Mouse (Mus musculus): ENCODE results near the gene Prrt1. TPM values are rescaled to one million over a fixed set of nuclear protein-coding genes. Genes with fewer than 3 reads are reported as not detected.

Gene Prrt1
- polyA plus RNA-seq, 1 experiment from 2014 or later, result 2.4 TPM

DNA sequence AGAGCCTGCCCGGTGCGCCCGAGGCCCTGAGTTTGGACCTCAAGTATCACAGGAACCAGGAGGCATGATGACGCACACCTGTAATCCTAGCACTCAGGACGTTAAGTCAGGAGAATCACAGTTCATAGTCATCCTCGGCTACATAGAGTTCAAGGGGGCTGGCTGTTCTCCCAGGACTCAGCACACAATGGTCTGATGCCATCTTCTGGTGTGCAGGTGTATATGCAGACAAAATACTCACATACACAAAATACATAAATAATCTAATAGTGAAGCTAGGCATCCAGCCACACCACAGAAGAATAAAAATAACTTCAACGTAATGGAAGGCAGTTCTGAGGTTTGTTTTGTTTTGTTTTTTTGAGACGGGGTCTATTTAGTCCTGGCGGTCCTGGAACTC lies 6.2 kb upstream of the Prrt1 start:
- Histone ChIP-seq H3K4me2 (no peak overlapping the region), H3K9ac (ENCODE audit: low read length) (no peak overlapping the region), H3K4me1 (ENCODE audit: control insufficient read depth, insufficient read depth, low read length) (peaks cover 15% of the 10 kb centered on the region), H3K9me3 (ENCODE audit: control insufficient read depth, low read length) (no peaks in the 10 kb centered on the region), H3K27ac (ENCODE audit: low read depth, low read length) (no peak overlapping the region), H3K4me3 (ENCODE audit: low read depth, low read length) (no peak overlapping the region), H3K36me3 (ENCODE audit: control insufficient read depth, insufficient read depth, low read length) (no peaks in the 10 kb centered on the region), H3K27me3 (ENCODE audit: control insufficient read depth, insufficient read depth, low read length) (no peaks in the 10 kb centered on the region)
- 89% methylated on average over 9 of the region's 9 CpGs for WGBS
- ATAC-seq (ENCODE audit: low FRiP score), result no peak
- DNase-seq (ENCODE audit: low spot score, missing footprints), result no peak

DNA sequence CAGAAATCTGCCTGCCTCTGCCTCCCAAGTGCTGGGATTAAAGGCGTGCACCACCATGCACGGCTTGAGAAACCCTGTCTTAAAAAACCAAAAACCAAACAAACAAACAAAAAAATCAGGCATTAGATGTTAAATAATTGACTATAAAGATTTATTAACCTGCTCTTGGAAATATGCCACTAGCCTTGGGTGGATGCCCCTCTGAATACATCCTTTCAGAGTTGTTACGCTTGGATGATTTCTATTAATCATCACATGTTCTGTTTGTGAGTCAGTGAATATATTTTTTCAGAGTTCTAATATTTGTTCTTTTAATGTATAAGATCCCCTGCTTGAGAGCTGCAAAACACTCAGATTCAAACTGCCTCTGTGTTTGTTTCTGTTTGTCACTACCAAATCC lies 4.4 kb upstream of the Prrt1 start:
- 96% methylated on average over 3 of the region's 3 CpGs for WGBS
- Histone ChIP-seq H3K27ac (ENCODE audit: low read depth, low read length) (no peak overlapping the region), H3K36me3 (ENCODE audit: control insufficient read depth, insufficient read depth, low read length) (no peaks in the 10 kb centered on the region), H3K9ac (ENCODE audit: low read length) (no peak overlapping the region), H3K4me2 (no peak overlapping the region), H3K27me3 (ENCODE audit: control insufficient read depth, insufficient read depth, low read length) (peaks cover 3% of the 10 kb centered on the region; the same call in 1 of the 2 replicates), H3K9me3 (ENCODE audit: control insufficient read depth, low read length) (no peaks in the 10 kb centered on the region), H3K4me1 (ENCODE audit: control insufficient read depth, insufficient read depth, low read length) (peaks cover 30% of the 10 kb centered on the region), H3K4me3 (ENCODE audit: low read depth, low read length) (no peak overlapping the region)
- ATAC-seq (ENCODE audit: low FRiP score) (no peak), DNase-seq (ENCODE audit: low spot score, missing footprints) (no peak)

- Histone ChIP-seq H3K9me3 (ENCODE audit: control insufficient read depth, low read length) (no peaks in the 10 kb centered on the region), H3K9ac (ENCODE audit: low read length) (peak overlapping the region; percentile 64), H3K36me3 (ENCODE audit: control insufficient read depth, insufficient read depth, low read length) (no peaks in the 10 kb centered on the region), H3K4me2 (peak overlapping the region; percentile 73), H3K27ac (ENCODE audit: low read depth, low read length) (no peak overlapping the region), H3K4me1 (ENCODE audit: control insufficient read depth, insufficient read depth, low read length) (peaks cover 39% of the 10 kb centered on the region), H3K4me3 (ENCODE audit: low read depth, low read length) (peak overlapping the region; percentile 62), H3K27me3 (ENCODE audit: control insufficient read depth, insufficient read depth, low read length) (peaks cover 16% of the 10 kb centered on the region)
- DNase-seq (ENCODE audit: low spot score, missing footprints) (no peak), ATAC-seq (ENCODE audit: low FRiP score) (no peak)
- 55% methylated on average over 16 of the region's 16 CpGs for WGBS
These were observed 3.1 kb upstream of the Prrt1 start for GRCm38 (mm10) chr17:34626062-34626772.

- Histone ChIP-seq H3K9ac (ENCODE audit: low read length) (peak overlapping the region; percentile 64), H3K36me3 (ENCODE audit: control insufficient read depth, insufficient read depth, low read length) (no peaks in the 10 kb centered on the region), H3K4me3 (ENCODE audit: low read depth, low read length) (peak overlapping the region; percentile 62), H3K27ac (ENCODE audit: low read depth, low read length) (peak overlapping the region; percentile 50), H3K4me1 (ENCODE audit: control insufficient read depth, insufficient read depth, low read length) (peaks cover 43% of the 10 kb centered on the region), H3K9me3 (ENCODE audit: control insufficient read depth, low read length) (no peaks in the 10 kb centered on the region), H3K4me2 (peak overlapping the region; percentile 73), H3K27me3 (ENCODE audit: control insufficient read depth, insufficient read depth, low read length) (peaks cover 21% of the 10 kb centered on the region)
- ATAC-seq (ENCODE audit: low FRiP score), result peak; percentile 10; the same call in 1 of the 2 replicates
- DNase-seq (ENCODE audit: low spot score, missing footprints), result no peak
- 0% methylated on average over 18 of the region's 18 CpGs for WGBS
These were observed 2.6 kb upstream of the Prrt1 start for GRCm38 (mm10) chr17:34626773-34627092.

- Histone ChIP-seq H3K4me3 (ENCODE audit: low read depth, low read length) (peak overlapping the region; percentile 62), H3K4me1 (ENCODE audit: control insufficient read depth, insufficient read depth, low read length) (peaks cover 47% of the 10 kb centered on the region), H3K4me2 (peak overlapping the region; percentile 73), H3K9ac (ENCODE audit: low read length) (peak overlapping the region; percentile 64), H3K27me3 (ENCODE audit: control insufficient read depth, insufficient read depth, low read length) (peaks cover 25% of the 10 kb centered on the region), H3K36me3 (ENCODE audit: control insufficient read depth, insufficient read depth, low read length) (no peaks in the 10 kb centered on the region), H3K9me3 (ENCODE audit: control insufficient read depth, low read length) (no peaks in the 10 kb centered on the region), H3K27ac (ENCODE audit: low read depth, low read length) (peak overlapping the region; percentile 88)
- ATAC-seq (ENCODE audit: low FRiP score), result peak; percentile 82
- 0% methylated on average over 43 of the region's 45 CpGs for WGBS
- peak; percentile 98 for DNase-seq (ENCODE audit: low spot score, missing footprints)
These were observed 2.0 kb upstream of the Prrt1 start for GRCm38 (mm10) chr17:34627093-34627942.

DNA sequence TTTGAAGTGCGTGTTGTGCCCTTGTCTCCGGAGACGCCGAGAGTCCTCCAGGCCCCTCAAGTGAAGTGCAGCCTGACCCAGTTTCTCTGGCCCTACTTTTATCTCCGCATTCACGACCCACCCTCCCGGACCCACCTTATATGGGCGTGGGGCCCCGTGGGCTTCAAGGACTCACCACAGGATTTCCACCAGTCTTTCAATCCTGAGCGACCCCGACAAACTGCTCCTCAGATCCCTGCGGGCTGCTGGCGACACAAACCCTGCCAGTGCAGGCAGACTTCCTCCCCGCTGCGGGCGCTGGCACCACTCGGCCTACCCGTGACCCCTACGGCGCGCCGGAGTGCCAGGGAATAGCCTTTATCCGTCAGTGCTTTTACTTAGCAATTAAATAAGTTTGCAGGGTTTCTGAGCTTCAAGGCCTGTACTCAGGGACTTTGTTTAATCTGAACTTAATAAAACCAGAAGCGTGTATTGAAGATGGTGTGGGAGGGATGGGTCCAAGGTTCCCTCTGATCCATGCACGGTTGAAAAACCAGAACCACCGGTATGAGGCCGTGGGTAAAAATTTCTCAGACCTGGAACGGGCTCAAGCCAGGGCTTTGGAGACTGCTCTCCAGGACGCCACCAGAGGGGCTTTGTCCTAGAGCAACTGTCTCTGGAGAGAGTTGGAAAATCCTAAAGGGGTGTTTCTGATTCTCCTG lies 1.2 kb upstream of the Prrt1 start, which contains the start of gene Ppt2:
Ppt2 (minus strand) TSS at position 568 of the 701 bp plus-strand sequence.
- ATAC-seq (ENCODE audit: low FRiP score), result peak; percentile 0; the same call in 1 of the 2 replicates
- H3K27me3 ChIP-seq (ENCODE audit: control insufficient read depth, insufficient read depth, low read length), result peaks cover 26% of the 10 kb centered on the region

DNA sequence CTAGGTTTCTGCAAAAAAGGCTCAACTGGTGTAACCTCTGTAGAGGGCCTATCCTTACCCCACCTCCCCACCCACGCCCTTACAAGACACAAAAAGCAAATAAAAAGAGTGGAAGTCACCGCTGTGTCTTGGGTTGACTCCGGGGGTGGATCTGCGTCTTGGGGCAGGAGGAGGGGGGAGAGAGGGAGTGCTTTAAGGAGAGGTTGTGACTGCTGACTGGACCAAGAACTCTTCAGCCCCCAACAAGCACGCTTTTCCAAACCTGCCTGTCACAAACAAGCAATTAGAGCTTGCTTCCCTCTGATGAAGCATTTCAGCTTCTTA lies 727 bp upstream of the Prrt1 start:
- Histone ChIP-seq H3K9ac (ENCODE audit: low read length) (0 out of 2 replicates have a peak overlapping the region, but pooled peaks have one; percentile 10), H3K27ac (ENCODE audit: low read depth, low read length) (no peak overlapping the region), H3K27me3 (ENCODE audit: control insufficient read depth, insufficient read depth, low read length) (peaks cover 26% of the 10 kb centered on the region), H3K4me2 (peak overlapping the region; percentile 73), H3K4me1 (ENCODE audit: control insufficient read depth, insufficient read depth, low read length) (peaks cover 47% of the 10 kb centered on the region), H3K36me3 (ENCODE audit: control insufficient read depth, insufficient read depth, low read length) (no peaks in the 10 kb centered on the region), H3K9me3 (ENCODE audit: control insufficient read depth, low read length) (no peaks in the 10 kb centered on the region), H3K4me3 (ENCODE audit: low read depth, low read length) (no peak overlapping the region)
- ATAC-seq (ENCODE audit: low FRiP score) (no peak), DNase-seq (ENCODE audit: low spot score, missing footprints) (no peak)
- 12% methylated on average over 5 of the region's 5 CpGs for WGBS

More for the DNA sequence above, 1.2 kb upstream of the Prrt1 start, which contains the start of gene Ppt2:
- no peaks in the 10 kb centered on the region for H3K36me3 ChIP-seq (ENCODE audit: control insufficient read depth, insufficient read depth, low read length)
- H3K9me3 ChIP-seq (ENCODE audit: control insufficient read depth, low read length), result no peaks in the 10 kb centered on the region
- H3K4me2 ChIP-seq, result peak within 1 kb of the TSS; percentile 73
- H3K4me1 ChIP-seq (ENCODE audit: control insufficient read depth, insufficient read depth, low read length), result peaks cover 47% of the 10 kb centered on the region
- 5% methylated on average over 29 of the region's 29 CpGs for WGBS
- H3K9ac ChIP-seq (ENCODE audit: low read length), result peak within 1 kb of the TSS; percentile 64
- peak within 1 kb of the TSS; percentile 88 for H3K27ac ChIP-seq (ENCODE audit: low read depth, low read length)
- peak within 1 kb of the TSS; percentile 62 for H3K4me3 ChIP-seq (ENCODE audit: low read depth, low read length)
- DNase-seq (ENCODE audit: low spot score, missing footprints), result peak; percentile 90

DNA sequence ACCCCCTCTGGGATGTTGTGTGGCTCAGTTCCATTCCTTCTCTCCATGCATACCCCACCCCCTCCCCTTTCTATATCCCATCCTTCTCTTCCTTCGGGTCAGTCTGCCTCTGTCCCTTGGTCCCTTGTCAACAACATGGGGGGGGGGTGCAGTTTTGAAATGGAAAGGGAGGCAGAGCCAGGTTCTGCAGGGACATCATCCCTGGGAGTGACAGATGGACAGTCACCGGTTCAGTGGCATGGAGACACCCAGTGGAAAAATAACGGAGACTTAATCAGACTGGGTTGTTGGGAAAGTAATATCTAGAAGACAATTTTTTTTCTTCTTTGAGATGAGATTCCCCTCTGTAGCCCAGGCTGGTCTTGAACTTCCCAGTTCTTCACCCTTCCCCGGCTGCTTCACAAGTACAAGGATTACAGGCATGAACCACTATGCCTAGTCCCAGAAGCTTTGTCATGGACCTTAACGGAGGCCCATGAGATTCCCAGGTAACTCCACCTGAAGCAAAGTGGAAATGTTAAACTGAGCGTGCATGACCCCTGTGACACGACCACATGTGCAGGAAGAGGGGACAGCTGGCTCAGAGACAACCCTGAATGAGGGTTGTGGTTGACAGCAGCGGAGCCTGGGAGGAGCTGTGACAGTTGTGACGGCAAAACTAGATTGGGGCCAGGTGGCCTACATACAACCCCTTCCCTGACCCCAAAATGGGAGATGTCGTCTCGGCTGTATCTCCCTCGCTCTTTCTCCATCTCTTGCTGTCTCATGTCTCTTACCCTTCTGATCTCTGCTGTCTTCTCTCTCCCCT lies 667 bp downstream of the Prrt1 start:
- Histone ChIP-seq H3K9me3 (ENCODE audit: control insufficient read depth, low read length) (no peaks in the 10 kb centered on the region), H3K27ac (ENCODE audit: low read depth, low read length) (no peak overlapping the region), H3K36me3 (ENCODE audit: control insufficient read depth, insufficient read depth, low read length) (no peaks in the 10 kb centered on the region), H3K4me2 (peak overlapping the region; percentile 73), H3K4me1 (ENCODE audit: control insufficient read depth, insufficient read depth, low read length) (peaks cover 47% of the 10 kb centered on the region), H3K4me3 (ENCODE audit: low read depth, low read length) (peak overlapping the region; percentile 23), H3K27me3 (ENCODE audit: control insufficient read depth, insufficient read depth, low read length) (peaks cover 26% of the 10 kb centered on the region), H3K9ac (ENCODE audit: low read length) (peak overlapping the region; percentile 36; the same call in 1 of the 2 replicates)
- ATAC-seq (ENCODE audit: low FRiP score), result no peak
- 11% methylated on average over 12 of the region's 12 CpGs for WGBS
- peak; percentile 89 for DNase-seq (ENCODE audit: low spot score, missing footprints)

All from midbrain, embryonic 11.5 days (tissue).